Mouse (Mus musculus) adrenal gland, postnatal 4 days (tissue): Measurements from ENCODE around the gene Phldb3. TPM values are rescaled to one million over a fixed set of nuclear protein-coding genes. Genes with fewer than 3 reads are reported as not detected.

Source experiments
- DNase-seq, 2 experiments: peaks; one replicate each; pipeline ENCODE4 v3.0.0; 2021 to 2022; ENCODE audit warnings: low spot score in 2 of 2, mixed read lengths in 2 of 2
- long read RNA-seq, 2 experiments: library from polyadenylated mRNA; stranded (forward); transcript quantifications; one replicate each; pipeline ENCODE4 v2.0.0; 2021
- total RNA-seq, 2 experiments: library from RNA; stranded (reverse); gene quantifications; 2 replicates each; pipeline ENCODE4 v1.2.3; 2021

The Phldb3 gene
- 1 to 10 TPM; 6.5 to 6.9 TPM for total RNA-seq
- long read RNA-seq, experiment 1, result 0 reads
- long read RNA-seq, experiment 2, result 0 reads

GRCm38 (mm10) chr7:24610144-24610878, at the start of gene Phldb3:
Phldb3 (plus strand) TSS chr7:24610763.
- DNase-seq, result no peak

GRCm38 (mm10) chr7:24561450-24561849, 49.1 kb upstream of the Phldb3 start:
- DNase-seq, result no peak

GRCm38 (mm10) chr7:24563191-24563836, 47.2 kb upstream of the Phldb3 start:
- DNase-seq, result no peak

- DNase-seq, result no peak
These were observed 46.7 kb upstream of the Phldb3 start for GRCm38 (mm10) chr7:24563837-24564206.

GRCm38 (mm10) chr7:24564607-24565265, 45.8 kb upstream of the Phldb3 start:
- peak in 1 of 2 experiments; percentile 50 for DNase-seq

GRCm38 (mm10) chr7:24565627-24566026, 44.9 kb upstream of the Phldb3 start:
- no peak for DNase-seq

GRCm38 (mm10) chr7:24566206-24566605, 44.4 kb upstream of the Phldb3 start:
- DNase-seq, result no peak

- no peak for DNase-seq
These were observed 42.1 kb upstream of the Phldb3 start for GRCm38 (mm10) chr7:24568512-24568911.

GRCm38 (mm10) chr7:24571071-24571470, 39.5 kb upstream of the Phldb3 start:
- no peak for DNase-seq

- no peak for DNase-seq
These were observed 38.1 kb upstream of the Phldb3 start for GRCm38 (mm10) chr7:24572455-24572854.

- no peak for DNase-seq
These were observed 36.3 kb upstream of the Phldb3 start for GRCm38 (mm10) chr7:24574224-24574796.

- DNase-seq, result no peak
These were observed 32.8 kb upstream of the Phldb3 start for GRCm38 (mm10) chr7:24577811-24578210.

GRCm38 (mm10) chr7:24584876-24585275, 25.7 kb upstream of the Phldb3 start:
- DNase-seq, result no peak

GRCm38 (mm10) chr7:24585995-24586394, 24.6 kb upstream of the Phldb3 start:
- no peak for DNase-seq

- DNase-seq, result no peak
These were observed 23.7 kb upstream of the Phldb3 start for GRCm38 (mm10) chr7:24586828-24587227.

GRCm38 (mm10) chr7:24587330-24588105, 23.0 kb upstream of the Phldb3 start, which contains the start of the genes Ethe1 and Zfp575:
Ethe1 (plus strand) TSS chr7:24587543.
Zfp575 (minus strand) TSS chr7:24587641.
- no peak for DNase-seq

- no peak for DNase-seq
These were observed 22.2 kb upstream of the Phldb3 start for GRCm38 (mm10) chr7:24588336-24588735.

GRCm38 (mm10) chr7:24591735-24592134, 18.8 kb upstream of the Phldb3 start:
- DNase-seq, result no peak

GRCm38 (mm10) chr7:24592163-24592562, 18.4 kb upstream of the Phldb3 start:
- DNase-seq, result no peak

- DNase-seq, result no peak
These were observed 17.8 kb upstream of the Phldb3 start for GRCm38 (mm10) chr7:24592781-24593180.
